Mouse (Mus musculus): ENCODE measurements around the gene Lyzl4.

DNA sequence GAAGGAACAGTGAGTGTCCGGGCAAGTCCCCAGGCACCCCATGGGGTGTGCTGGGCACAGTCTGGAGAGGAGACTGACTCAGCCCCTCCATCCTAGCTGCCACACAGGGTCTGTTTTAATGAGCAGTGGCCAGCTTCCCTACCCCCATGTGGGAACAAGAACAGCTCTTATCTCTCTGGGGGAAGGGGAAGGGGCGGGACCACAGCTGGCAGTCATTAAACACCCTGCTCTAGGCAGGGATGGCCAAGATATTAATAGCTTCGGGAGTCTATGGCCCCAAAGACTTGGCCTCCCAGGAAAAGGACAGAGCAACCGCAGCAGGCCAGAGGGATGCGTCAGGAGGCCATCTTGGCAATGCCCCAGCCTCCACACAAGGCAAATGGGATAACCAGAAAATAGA lies 30.4 kb upstream of the Lyzl4 start:
- TF ChIP-seq EP300 (IDR thresholded peaks at IDR 0.05) (peak; percentile 33), CTCF (IDR thresholded peaks at IDR 0.05) (no peak)

All from lung, postnatal 0 days (tissue).